Mouse (Mus musculus) thymus, adult 2 months (tissue): ENCODE data around the gene Ninj2. TPM values are rescaled to one million over a fixed set of nuclear protein-coding genes. Genes with fewer than 3 reads are reported as not detected.

ENCODE experiments used
- DNase-seq: peaks from one replicate; pipeline ENCODE4 v3.0.0; 2021
- H3K27ac ChIP-seq: fragments of 200-500 bp; 2 replicates; pipeline ENCODE4 v1.5.1; 2012; ENCODE audit warnings: low read length, control low read depth; ENCODE audit not compliant: control insufficient read depth, insufficient read depth
- H3K27me3 ChIP-seq: fragments of 200-500 bp; 2 replicates; pipeline ENCODE4 v1.6.1; 2012; ENCODE audit warnings: mild to moderate bottlenecking, low read length, moderate library complexity, mixed read lengths; ENCODE audit not compliant: control insufficient read depth, insufficient read depth
- H3K36me3 ChIP-seq: fragments of 200-500 bp; 2 replicates; pipeline ENCODE4 v1.6.1; 2012; ENCODE audit warnings: mild to moderate bottlenecking, low read length, moderate library complexity; ENCODE audit not compliant: control insufficient read depth, insufficient read depth
- H3K4me1 ChIP-seq: fragments of 200-500 bp; replicated peaks from 2 replicates; pipeline ENCODE4 v1.6.1; 2012; ENCODE audit warnings: low read length; ENCODE audit not compliant: control insufficient read depth, insufficient read depth
- H3K4me3 ChIP-seq: fragments of 200-500 bp; 2 replicates; pipeline ENCODE4 v1.5.1; 2012; ENCODE audit warnings: mild to moderate bottlenecking, low read length, control low read depth, moderate library complexity; ENCODE audit not compliant: control insufficient read depth, insufficient read depth
- CTCF ChIP-seq: fragments of 200-500 bp; IDR thresholded peaks from 2 replicates; pipeline ENCODE4 v1.5.1; 2012; ENCODE audit warnings: mild to moderate bottlenecking, control low read depth, low read length, moderate library complexity, borderline replicate concordance; ENCODE audit not compliant: control insufficient read depth, poor library complexity, insufficient read depth; ENCODE audit errors: extremely low read depth
- POLR2A ChIP-seq: fragments of 200-500 bp; IDR thresholded peaks from 2 replicates; pipeline ENCODE4 v1.6.1; 2012; ENCODE audit warnings: mild to moderate bottlenecking, low read length, control low read depth, moderate library complexity; ENCODE audit not compliant: control insufficient read depth, poor library complexity, insufficient read depth; ENCODE audit errors: extremely low read depth
- WGBS: fragments of 180-500 bp; shearing (Covaris S2); methylation state at CpG from one replicate; pipeline ENCODE4 v1.1.7; 2018; 5-methylcytosine and 5-hydroxymethylcytosine counted together
- polyA plus RNA-seq: library from polyadenylated mRNA; depleted of rRNA; stranded (reverse); fragments of >200 nt; gene quantifications from 2 replicates; pipeline ENCODE4 v1.2.3, GENCODE M21; 2012

Gene Ninj2
- polyA plus RNA-seq, 1 experiment = 0.26 TPM

GRCm38 (mm10) chr6:120103104-120103503 is 10.0 kb downstream of the Ninj2 start:
- H3K27ac ChIP-seq = no peak overlapping the region
- H3K36me3 ChIP-seq = no peaks in the 10 kb centered on the region
- no peak overlapping the region for H3K4me3 ChIP-seq
- no peak for TF ChIP-seq CTCF
- TF ChIP-seq POLR2A = no peak
- no peaks in the 10 kb centered on the region for H3K27me3 ChIP-seq
- 0% methylated on average over 1 of the region's 1 CpGs for WGBS
- DNase-seq = no peak
- no peaks in the 10 kb centered on the region for H3K4me1 ChIP-seq

DNA sequence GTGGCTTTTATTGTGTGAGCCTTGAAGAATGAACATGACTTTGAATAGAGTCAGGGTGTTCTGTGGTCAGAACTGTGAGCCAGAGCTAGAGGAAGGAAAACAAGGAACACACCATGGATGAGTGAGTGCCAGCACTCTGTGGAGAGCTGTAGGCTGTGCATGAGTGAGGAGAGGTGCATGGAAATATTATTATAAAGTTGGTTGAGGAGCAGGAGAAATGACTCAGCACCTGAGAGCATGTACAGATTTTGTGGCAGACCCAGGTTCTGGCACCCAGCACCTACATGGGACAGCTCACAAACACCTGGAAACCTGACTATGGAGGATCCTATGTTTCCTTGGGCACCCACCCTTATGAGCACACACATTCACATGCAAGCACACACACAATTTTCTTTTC is 11.9 kb downstream of the Ninj2 start:
- Histone ChIP-seq H3K4me3 (no peak overlapping the region), H3K4me1 (no peaks in the 10 kb centered on the region; the same call in 1 of the 2 replicates), H3K36me3 (no peaks in the 10 kb centered on the region), H3K27me3 (no peaks in the 10 kb centered on the region), H3K27ac (no peak overlapping the region)
- no peak for DNase-seq
- TF ChIP-seq POLR2A = no peak
- no peak for TF ChIP-seq CTCF

DNA sequence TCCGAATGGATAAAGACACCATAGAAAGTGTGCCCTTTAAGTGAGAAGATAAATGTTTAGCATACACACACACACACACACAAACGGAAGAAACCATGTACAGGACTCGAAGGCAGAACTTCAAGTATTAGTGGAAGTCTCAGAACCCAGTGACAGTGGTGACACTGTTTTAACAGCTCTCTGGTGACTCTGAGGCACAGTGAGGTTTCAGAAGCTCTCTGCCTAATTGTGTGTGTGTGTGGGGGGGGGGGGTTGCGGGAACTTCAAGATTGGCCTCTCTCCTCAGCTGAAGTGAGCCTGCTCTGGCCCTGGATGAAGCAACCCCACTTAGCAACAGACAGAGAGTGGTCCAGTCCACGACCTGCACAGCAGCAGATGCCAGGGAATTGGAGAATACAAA is 14.4 kb downstream of the Ninj2 start:
- Histone ChIP-seq H3K27ac (no peak overlapping the region), H3K27me3 (no peaks in the 10 kb centered on the region), H3K4me3 (no peak overlapping the region), H3K4me1 (peaks cover 15% of the 10 kb centered on the region), H3K36me3 (no peaks in the 10 kb centered on the region)
- no peak for DNase-seq
- TF ChIP-seq POLR2A (no peak), CTCF (no peak)
- WGBS = 79% methylated on average over 5 of the region's 5 CpGs

GRCm38 (mm10) chr6:120108061-120108460 is 14.9 kb downstream of the Ninj2 start:
- peaks cover 17% of the 10 kb centered on the region for H3K4me1 ChIP-seq
- no peaks in the 10 kb centered on the region for H3K27me3 ChIP-seq
- H3K36me3 ChIP-seq = no peaks in the 10 kb centered on the region
- 88% methylated on average over 6 of the region's 6 CpGs for WGBS
- no peak overlapping the region for H3K27ac ChIP-seq
- TF ChIP-seq CTCF = no peak
- TF ChIP-seq POLR2A = no peak
- DNase-seq = no peak
- H3K4me3 ChIP-seq = no peak overlapping the region

DNA sequence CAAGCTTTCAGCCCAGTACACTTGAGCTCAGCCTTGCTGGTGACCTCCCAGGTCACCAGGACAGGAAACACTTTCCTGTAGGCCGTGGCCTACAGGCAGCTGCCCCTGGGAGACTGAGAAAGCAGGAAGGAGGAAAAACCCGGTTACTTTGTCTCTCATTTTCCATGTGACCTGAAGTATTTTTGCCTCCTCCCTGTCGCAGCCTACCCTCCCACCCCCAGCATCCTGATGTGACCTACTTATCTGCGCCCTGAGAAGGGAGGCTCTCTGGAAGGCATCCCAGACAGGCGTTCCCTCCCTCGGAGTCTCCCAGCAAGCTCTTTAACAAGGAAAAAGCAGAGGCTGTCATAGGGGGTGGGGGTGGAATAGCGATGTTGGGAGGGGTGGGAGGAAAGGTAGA is 16.0 kb downstream of the Ninj2 start:
- TF ChIP-seq POLR2A = no peak
- TF ChIP-seq CTCF = no peak
- no peak for DNase-seq
- H3K27ac ChIP-seq = no peak overlapping the region
- H3K4me3 ChIP-seq = no peak overlapping the region
- 78% methylated on average over 7 of the region's 7 CpGs for WGBS
- H3K4me1 ChIP-seq = peaks cover 21% of the 10 kb centered on the region
- no peaks in the 10 kb centered on the region for H3K27me3 ChIP-seq
- no peaks in the 10 kb centered on the region for H3K36me3 ChIP-seq

DNA sequence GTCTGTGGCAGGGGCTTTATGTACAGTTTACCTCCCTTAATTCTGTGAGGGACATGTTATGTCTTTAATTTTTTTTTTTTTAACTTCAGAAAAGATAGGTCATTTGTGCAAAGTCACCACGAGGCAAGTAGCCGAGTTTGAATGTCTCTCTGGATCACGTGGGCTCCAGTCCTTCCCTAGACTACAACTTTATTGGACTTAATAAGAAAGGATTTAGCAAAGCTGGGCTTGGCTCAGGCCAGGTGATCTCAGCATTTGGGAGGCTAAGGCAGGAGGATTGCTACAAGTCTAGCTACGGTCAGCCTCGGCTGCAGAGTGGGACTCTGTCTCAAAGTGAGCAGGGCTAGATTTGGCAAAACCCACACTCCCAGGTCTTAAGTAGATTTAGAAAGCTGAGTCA is 16.8 kb downstream of the Ninj2 start:
- TF ChIP-seq CTCF (no peak), POLR2A (no peak)
- peaks cover 21% of the 10 kb centered on the region for H3K4me1 ChIP-seq
- no peak for DNase-seq
- no peaks in the 10 kb centered on the region for H3K27me3 ChIP-seq
- no peaks in the 10 kb centered on the region for H3K36me3 ChIP-seq
- WGBS = 84% methylated on average over 5 of the region's 5 CpGs
- H3K27ac ChIP-seq = no peak overlapping the region
- no peak overlapping the region for H3K4me3 ChIP-seq

DNA sequence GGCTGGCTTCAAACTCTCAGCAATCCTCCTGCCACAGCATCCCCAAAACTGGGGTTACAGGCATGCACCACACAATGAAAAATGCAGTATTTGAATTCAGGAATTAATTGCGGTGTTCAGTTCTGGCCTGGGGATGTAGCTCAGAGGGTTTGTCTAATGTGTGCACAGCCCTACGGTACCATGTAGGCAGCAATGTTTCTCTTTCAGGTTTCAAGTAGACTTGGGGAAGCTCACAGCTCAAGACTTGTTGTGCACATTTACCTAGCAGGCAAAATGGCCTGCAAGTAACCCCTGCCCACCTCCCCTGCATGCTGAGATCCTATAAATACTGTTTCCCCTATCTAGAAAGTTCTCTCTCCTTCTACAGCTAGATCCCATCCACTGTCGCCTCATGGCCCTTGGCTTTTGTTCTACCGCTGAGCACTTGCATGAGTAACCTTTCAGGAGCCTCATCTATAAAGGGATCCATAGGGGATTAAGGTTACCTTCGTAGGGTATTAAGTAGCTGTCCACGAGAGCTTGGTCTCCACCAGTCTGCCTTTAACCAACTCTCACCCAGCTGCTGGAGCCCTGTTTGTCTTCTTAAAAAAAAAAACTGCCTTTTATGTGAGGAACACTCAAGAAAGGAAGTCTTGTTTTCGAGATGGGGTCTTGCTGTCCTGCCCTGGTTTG is 17.7 kb downstream of the Ninj2 start:
- Histone ChIP-seq H3K36me3 (no peaks in the 10 kb centered on the region), H3K27me3 (no peaks in the 10 kb centered on the region), H3K4me1 (peaks cover 21% of the 10 kb centered on the region), H3K27ac (peak overlapping the region; percentile 2; the same call in 1 of the 2 replicates), H3K4me3 (no peak overlapping the region)
- no peak for TF ChIP-seq CTCF
- TF ChIP-seq POLR2A = no peak
- no peak for DNase-seq
- 68% methylated on average over 7 of the region's 7 CpGs for WGBS
